Mouse (Mus musculus): ENCODE measurements around the gene Car3. TPM values are rescaled to one million over a fixed set of nuclear protein-coding genes. Genes with fewer than 3 reads are reported as not detected.

Car3 gene
- polyA plus RNA-seq, 1 experiment: not detected

DNA sequence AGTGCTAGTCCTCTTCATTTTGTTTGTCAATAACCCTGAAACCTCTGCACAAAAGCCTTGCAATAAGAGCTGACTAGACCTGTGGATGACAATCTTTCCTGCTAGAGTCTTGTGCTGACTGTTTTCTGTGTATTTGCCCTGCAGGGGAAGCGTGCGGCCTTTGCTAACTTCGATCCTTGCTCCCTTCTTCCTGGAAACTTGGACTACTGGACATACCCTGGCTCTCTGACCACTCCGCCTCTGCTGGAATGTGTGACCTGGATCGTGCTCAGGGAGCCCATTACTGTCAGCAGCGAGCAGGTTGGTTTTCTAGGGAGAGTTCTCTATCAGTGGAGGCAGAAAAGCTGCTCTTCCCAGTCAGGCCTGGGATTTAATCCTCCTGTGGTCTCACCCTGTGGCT, 34.5 kb downstream of the Car3 start:
- Histone ChIP-seq H3K9me3 (no peaks in the 10 kb centered on the region), H3K4me1 (peaks cover 18% of the 10 kb centered on the region; the same call in 1 of the 2 replicates), H3K36me3 (replicated peaks; ENCODE audit: low read length) (peaks cover 78% of the 10 kb centered on the region), H3K27me3 (replicated peaks) (no peaks in the 10 kb centered on the region), H3K4me3 (replicated peaks) (no peak overlapping the region)
- TF ChIP-seq GATA1 (IDR thresholded peaks at IDR 0.05; ENCODE audit: borderline replicate concordance, low read length): no peak

- no peak for TF ChIP-seq GATA1 (IDR thresholded peaks at IDR 0.05; ENCODE audit: borderline replicate concordance, low read length)
- no peak for TF ChIP-seq FLI1 (IDR thresholded peaks at IDR 0.05; ENCODE audit: low read length)
These were observed 40.1 kb downstream of the Car3 start for GRCm38 (mm10) chr3:14903380-14903779.

DNA sequence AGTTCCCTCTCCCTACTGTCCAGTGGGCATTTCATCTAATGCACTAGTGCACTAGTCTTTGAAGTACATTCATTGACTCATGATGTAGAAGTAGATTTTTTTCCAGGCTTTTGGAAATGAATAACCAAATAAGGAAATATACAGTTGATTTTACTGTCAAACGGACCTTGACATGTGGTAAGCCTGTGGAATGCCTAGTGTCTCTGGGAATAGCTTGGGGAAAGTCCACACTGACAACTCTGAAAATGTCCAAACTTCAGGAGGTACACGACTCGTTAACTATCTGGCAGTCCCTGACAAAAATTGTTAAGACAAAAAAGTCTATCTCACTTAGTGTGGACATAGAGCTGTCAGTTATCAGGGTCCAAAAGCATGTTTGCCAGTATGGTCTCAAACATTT, 40.9 kb downstream of the Car3 start:
- TF ChIP-seq FLI1 (IDR thresholded peaks at IDR 0.05; ENCODE audit: low read length) (no peak), GATA1 (IDR thresholded peaks at IDR 0.05; ENCODE audit: borderline replicate concordance, low read length) (no peak)
- H3K36me3 ChIP-seq (replicated peaks; ENCODE audit: low read length): peaks cover 54% of the 10 kb centered on the region

More at GRCm38 (mm10) chr3:14903380-14903779, 40.1 kb downstream of the Car3 start:
- Histone ChIP-seq H3K9me3 (no peaks in the 10 kb centered on the region), H3K4me1 (peaks cover 13% of the 10 kb centered on the region), H3K4me3 (replicated peaks) (no peak overlapping the region), H3K27me3 (replicated peaks) (no peaks in the 10 kb centered on the region), H3K36me3 (replicated peaks; ENCODE audit: low read length) (peaks cover 62% of the 10 kb centered on the region)

GRCm38 (mm10) chr3:14907271-14907670, 44.0 kb downstream of the Car3 start:
- peaks cover 26% of the 10 kb centered on the region for H3K4me1 ChIP-seq
- H3K27me3 ChIP-seq (replicated peaks): no peaks in the 10 kb centered on the region
- H3K9me3 ChIP-seq: no peaks in the 10 kb centered on the region
- peaks cover 23% of the 10 kb centered on the region for H3K36me3 ChIP-seq (replicated peaks; ENCODE audit: low read length)
- TF ChIP-seq GATA1 (IDR thresholded peaks at IDR 0.05; ENCODE audit: borderline replicate concordance, low read length): no peak
- no peak for TF ChIP-seq FLI1 (IDR thresholded peaks at IDR 0.05; ENCODE audit: low read length)
- H3K4me3 ChIP-seq (replicated peaks): no peak overlapping the region

More for the DNA sequence above, 40.9 kb downstream of the Car3 start:
- Histone ChIP-seq H3K9me3 (no peaks in the 10 kb centered on the region), H3K4me1 (peaks cover 13% of the 10 kb centered on the region), H3K4me3 (replicated peaks) (no peak overlapping the region), H3K27me3 (replicated peaks) (no peaks in the 10 kb centered on the region)

DNA sequence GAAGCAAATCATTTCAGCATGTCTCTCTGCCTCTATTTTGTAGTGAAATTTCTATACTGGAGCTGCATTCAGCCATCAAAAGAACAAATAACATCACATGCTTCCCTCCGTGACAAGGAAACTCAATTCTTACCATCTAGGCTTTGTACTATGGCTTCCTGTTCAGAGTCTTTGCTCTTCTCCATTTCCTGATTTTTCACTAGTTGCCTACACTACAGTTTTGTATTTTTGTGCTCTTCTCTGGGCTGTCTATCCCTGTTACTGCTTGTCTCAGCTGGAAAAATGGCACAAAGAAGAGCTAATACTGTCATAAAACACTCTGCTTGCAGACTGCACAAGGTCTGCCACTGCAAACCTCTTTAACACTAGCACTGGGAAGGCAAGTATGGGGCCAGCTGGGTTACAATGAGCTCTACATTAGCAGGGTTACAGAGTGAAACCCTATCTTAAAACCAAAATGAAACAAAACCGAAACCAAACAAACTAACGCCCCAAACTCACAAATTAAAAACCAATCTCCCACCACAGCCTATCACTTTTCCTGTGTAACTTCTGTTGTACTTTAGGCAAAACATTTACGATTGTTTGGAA, 48.8 kb downstream of the Car3 start:
- Histone ChIP-seq H3K4me1 (peaks cover 35% of the 10 kb centered on the region), H3K9me3 (no peaks in the 10 kb centered on the region), H3K27me3 (replicated peaks) (no peaks in the 10 kb centered on the region), H3K4me3 (replicated peaks) (peak overlapping the region; percentile 83), H3K36me3 (replicated peaks; ENCODE audit: low read length) (no peaks in the 10 kb centered on the region)
- TF ChIP-seq GATA1 (IDR thresholded peaks at IDR 0.05; ENCODE audit: borderline replicate concordance, low read length): no peak
- no peak for TF ChIP-seq FLI1 (IDR thresholded peaks at IDR 0.05; ENCODE audit: low read length)

- no peaks in the 10 kb centered on the region for H3K27me3 ChIP-seq (replicated peaks)
These were observed 50.5 kb downstream of the Car3 start for GRCm38 (mm10) chr3:14913774-14914173.

GRCm38 (mm10) chr3:14915355-14915754, 52.0 kb downstream of the Car3 start:
- Histone ChIP-seq H3K36me3 (replicated peaks; ENCODE audit: low read length) (no peaks in the 10 kb centered on the region), H3K4me1 (peaks cover 31% of the 10 kb centered on the region), H3K9me3 (no peaks in the 10 kb centered on the region), H3K4me3 (replicated peaks) (no peak overlapping the region), H3K27me3 (replicated peaks) (no peaks in the 10 kb centered on the region)
- TF ChIP-seq GATA1 (IDR thresholded peaks at IDR 0.05; ENCODE audit: borderline replicate concordance, low read length) (no peak), FLI1 (IDR thresholded peaks at IDR 0.05; ENCODE audit: low read length) (no peak)

More at GRCm38 (mm10) chr3:14913774-14914173, 50.5 kb downstream of the Car3 start:
- Histone ChIP-seq H3K4me1 (peaks cover 35% of the 10 kb centered on the region), H3K9me3 (no peaks in the 10 kb centered on the region), H3K4me3 (replicated peaks) (no peak overlapping the region), H3K36me3 (replicated peaks; ENCODE audit: low read length) (no peaks in the 10 kb centered on the region)
- TF ChIP-seq GATA1 (IDR thresholded peaks at IDR 0.05; ENCODE audit: borderline replicate concordance, low read length) (no peak), FLI1 (IDR thresholded peaks at IDR 0.05; ENCODE audit: low read length) (no peak)

- no peaks in the 10 kb centered on the region for H3K27me3 ChIP-seq (replicated peaks)
- H3K36me3 ChIP-seq (replicated peaks; ENCODE audit: low read length): no peaks in the 10 kb centered on the region
- H3K4me3 ChIP-seq (replicated peaks): no peak overlapping the region
- H3K9me3 ChIP-seq: no peaks in the 10 kb centered on the region
- peaks cover 22% of the 10 kb centered on the region for H3K4me1 ChIP-seq
- TF ChIP-seq FLI1 (IDR thresholded peaks at IDR 0.05; ENCODE audit: low read length) (no peak), GATA1 (IDR thresholded peaks at IDR 0.05; ENCODE audit: borderline replicate concordance, low read length) (no peak)
These were observed 53.9 kb downstream of the Car3 start for GRCm38 (mm10) chr3:14917261-14917660.

Other genes with a start within 250 kb of the Car3 start
- 0.47 TPM in 1 of 2 replicates, not detected in the other for gene Car13, start 221.8 kb upstream of the Car3 start, polyA plus RNA-seq (2012; ENCODE audit: insufficient read depth, low replicate concordance)
- gene Car1, start 55.1 kb upstream of the Car3 start, polyA plus RNA-seq (2012; ENCODE audit: insufficient read depth, low replicate concordance): 1.1 TPM in 1 of 2 replicates, not detected in the other
- 53.1 and 125 TPM in 2 replicates for gene Car2, start 22.8 kb downstream of the Car3 start, polyA plus RNA-seq (2012; ENCODE audit: insufficient read depth, low replicate concordance)